Mouse (Mus musculus) bone marrow, adult 2 months (tissue): ENCODE results near the gene Pced1b.

Experiments used
- CTCF ChIP-seq: fragments of 200-500 bp; IDR thresholded peaks from 2 replicates; pipeline ENCODE4 v1.5.1; 2011; ENCODE audit warnings: low read length, control low read depth; ENCODE audit not compliant: control insufficient read depth, insufficient read depth
- POLR2A ChIP-seq: fragments of 200-500 bp; IDR thresholded peaks from 2 replicates; pipeline ENCODE4 v1.6.1; 2011; ENCODE audit warnings: low read depth, mild to moderate bottlenecking, control low read depth, low read length, borderline replicate concordance; ENCODE audit not compliant: control insufficient read depth

GRCm38 (mm10) chr15:97257206-97257775 is 10.4 kb downstream of the Pced1b start:
- TF ChIP-seq POLR2A: no peak
- TF ChIP-seq CTCF: no peak
